Mouse (Mus musculus): ENCODE measurements at regions not wholly inside any gene's neighbourhood (a gene's known extent, or its start where the extent isn't known, plus 50 kb on each side); places are given as distances from the start of the nearest gene placed in this dataset.

DNA sequence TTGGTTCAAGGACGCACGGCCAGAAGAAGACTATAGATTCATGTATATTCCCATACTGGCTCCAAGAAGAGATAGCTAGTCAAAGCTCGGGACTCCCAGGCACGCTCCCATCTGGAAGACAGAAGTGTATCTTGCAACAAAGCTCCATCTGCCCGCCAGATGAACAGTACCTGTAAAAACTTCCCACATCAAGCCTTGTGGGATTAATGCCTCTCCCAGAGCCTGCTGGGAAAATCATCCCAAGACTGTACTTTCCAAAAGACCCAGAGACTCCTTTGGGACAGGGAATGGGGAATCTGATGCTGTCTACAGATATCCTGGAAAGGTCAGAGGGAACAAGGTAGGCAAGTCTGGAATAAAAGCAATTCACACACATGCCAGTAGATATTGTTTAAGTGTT is 71.2 kb downstream of the Rpusd4 start:
- TF ChIP-seq CTCF (conservative IDR thresholded peaks at IDR 0.05; ENCODE audit: insufficient read depth, insufficient read length, low read depth, low read length) (no peak), POLR2A (IDR thresholded peaks at IDR 0.05; ENCODE audit: low read depth, low read length) (no peak)

Measured in kidney, adult 2 months (tissue).